Mouse (Mus musculus) heart, adult 2 months (tissue): ENCODE measurements around the gene Bend5.

ENCODE experiments used
- CTCF ChIP-seq: fragments of 200-600 bp; IDR thresholded peaks from 2 replicates; pipeline ENCODE4 v1.8.1; 2022; ENCODE audit warnings: antibody characterized with exemption, mild to moderate bottlenecking, moderate library complexity
- EP300 ChIP-seq: fragments of 200-500 bp; IDR thresholded peaks from 2 replicates; pipeline ENCODE4 v1.6.1; 2011; ENCODE audit warnings: low read depth, low read length, control low read depth; ENCODE audit not compliant: insufficient read depth
- POLR2A ChIP-seq: fragments of 200-500 bp; IDR thresholded peaks from 2 replicates; pipeline ENCODE4 v1.6.1; 2011; ENCODE audit warnings: mild to moderate bottlenecking, low read depth, low read length, control low read depth; ENCODE audit not compliant: insufficient read depth

DNA sequence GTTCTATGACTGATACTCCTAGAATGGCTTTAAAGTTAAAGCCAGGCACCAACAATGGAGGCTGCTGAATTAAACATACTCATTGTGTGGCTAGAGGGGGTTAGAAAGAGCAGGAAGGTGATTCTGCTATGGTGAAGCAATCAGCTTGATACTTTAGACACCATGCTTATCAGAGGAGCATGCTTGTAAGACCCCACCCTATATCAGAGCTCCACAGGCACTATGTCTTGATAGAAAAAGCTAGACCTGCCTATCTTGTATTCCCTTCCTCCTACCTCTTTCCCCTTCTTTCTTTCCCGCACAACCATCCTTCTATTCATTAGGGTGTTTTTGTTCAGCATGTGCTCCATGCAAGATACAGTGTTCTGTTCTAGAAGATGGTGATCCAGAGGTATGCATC is 86.6 kb downstream of the Bend5 start:
- TF ChIP-seq POLR2A (no peak), CTCF (no peak), EP300 (no peak)
